Mouse (Mus musculus): ENCODE data around the gene Pam. TPM values are rescaled to one million over a fixed set of nuclear protein-coding genes. Genes with fewer than 3 reads are reported as not detected.
A peak's percentile ranks its signal among the peaks of the same experiment; 100 is the strongest.

The Pam gene
- polyA plus RNA-seq, 1 experiment from 2014 or later: 22.3 TPM

DNA sequence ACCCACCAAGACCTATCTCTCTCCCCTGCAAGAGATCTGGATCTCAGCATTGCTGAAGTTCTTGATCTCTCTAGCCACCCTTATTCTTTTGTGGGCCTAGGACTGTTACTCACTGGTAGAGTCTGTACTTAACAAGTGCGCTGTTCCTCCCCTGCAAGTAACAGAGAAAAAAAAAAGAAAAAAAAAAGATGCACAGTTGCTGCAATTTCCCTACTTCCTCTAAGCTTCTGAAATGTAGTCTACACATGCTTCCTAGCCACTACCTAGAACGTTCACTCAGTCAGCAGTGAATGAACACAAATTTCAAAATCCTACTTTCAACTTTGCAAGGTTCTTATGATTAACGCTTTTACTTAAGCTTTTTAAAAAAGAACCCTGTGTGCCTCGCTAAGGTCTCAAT, 42.7 kb downstream of the Pam start:
- no peak overlapping the region for H3K4me2 ChIP-seq (ENCODE audit: low read length)
- no peaks in the 10 kb centered on the region for H3K9me3 ChIP-seq (ENCODE audit: control insufficient read depth, low read length)
- no peak overlapping the region for H3K9ac ChIP-seq (ENCODE audit: low read depth, low read length)
- no peak overlapping the region for H3K4me3 ChIP-seq (ENCODE audit: low read length)
- 94% methylated on average over 4 of the region's 4 CpGs for WGBS
- no peaks in the 10 kb centered on the region for H3K27me3 ChIP-seq (replicated peaks; ENCODE audit: control insufficient read depth, insufficient read depth, low read length)
- no peaks in the 10 kb centered on the region for H3K36me3 ChIP-seq (ENCODE audit: control insufficient read depth, insufficient read depth, low read length)
- H3K4me1 ChIP-seq (ENCODE audit: control insufficient read depth, insufficient read depth, low read depth, low read length): peaks cover 7% of the 10 kb centered on the region
- no peak for ATAC-seq
- H3K27ac ChIP-seq (ENCODE audit: low read depth, low read length): no peak overlapping the region

- Histone ChIP-seq H3K4me1 (ENCODE audit: control insufficient read depth, insufficient read depth, low read depth, low read length) (peaks cover 10% of the 10 kb centered on the region), H3K4me3 (ENCODE audit: low read length) (no peak overlapping the region), H3K9ac (ENCODE audit: low read depth, low read length) (no peak overlapping the region), H3K4me2 (ENCODE audit: low read length) (no peak overlapping the region), H3K27me3 (replicated peaks; ENCODE audit: control insufficient read depth, insufficient read depth, low read length) (no peaks in the 10 kb centered on the region), H3K9me3 (ENCODE audit: control insufficient read depth, low read length) (no peaks in the 10 kb centered on the region), H3K27ac (ENCODE audit: low read depth, low read length) (no peak overlapping the region), H3K36me3 (ENCODE audit: control insufficient read depth, insufficient read depth, low read length) (no peaks in the 10 kb centered on the region)
- no peak for ATAC-seq
- WGBS: 38% methylated on average over 3 of the region's 3 CpGs
These were observed 44.4 kb downstream of the Pam start for GRCm38 (mm10) chr1:98051039-98051438.

DNA sequence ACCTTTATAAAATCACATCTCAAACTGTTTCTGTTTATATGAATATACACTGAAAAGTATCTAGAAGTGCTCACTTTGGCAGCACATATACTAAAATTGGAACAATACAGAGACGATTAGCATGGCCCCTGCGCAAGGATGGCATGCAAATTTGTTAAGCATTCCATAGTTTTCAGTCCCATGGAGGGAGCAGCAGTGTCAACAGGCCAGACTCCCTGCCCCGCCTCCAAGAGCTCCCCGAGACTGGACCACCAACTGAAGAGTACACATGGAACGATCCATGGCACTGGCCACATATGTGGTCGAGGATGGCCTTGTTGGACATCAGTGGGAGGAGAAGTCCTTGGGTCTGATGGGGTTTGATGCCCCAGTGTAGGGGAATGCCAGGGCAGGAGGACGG, 45.7 kb downstream of the Pam start:
- no peak overlapping the region for H3K4me3 ChIP-seq (ENCODE audit: low read length)
- no peak overlapping the region for H3K4me2 ChIP-seq (ENCODE audit: low read length)
- 82% methylated on average over 7 of the region's 7 CpGs for WGBS
- H3K27ac ChIP-seq (ENCODE audit: low read depth, low read length): no peak overlapping the region
- peaks cover 10% of the 10 kb centered on the region for H3K4me1 ChIP-seq (ENCODE audit: control insufficient read depth, insufficient read depth, low read depth, low read length)
- ATAC-seq: no peak
- H3K36me3 ChIP-seq (ENCODE audit: control insufficient read depth, insufficient read depth, low read length): no peaks in the 10 kb centered on the region
- no peaks in the 10 kb centered on the region for H3K9me3 ChIP-seq (ENCODE audit: control insufficient read depth, low read length)
- no peak overlapping the region for H3K9ac ChIP-seq (ENCODE audit: low read depth, low read length)
- no peaks in the 10 kb centered on the region for H3K27me3 ChIP-seq (replicated peaks; ENCODE audit: control insufficient read depth, insufficient read depth, low read length)

- Histone ChIP-seq H3K9ac (ENCODE audit: low read depth, low read length) (peak overlapping the region; percentile 22; the same call in 1 of the 2 replicates), H3K9me3 (ENCODE audit: control insufficient read depth, low read length) (no peaks in the 10 kb centered on the region), H3K4me2 (ENCODE audit: low read length) (peak overlapping the region; percentile 51), H3K4me1 (ENCODE audit: control insufficient read depth, insufficient read depth, low read depth, low read length) (peaks cover 10% of the 10 kb centered on the region), H3K4me3 (ENCODE audit: low read length) (peak overlapping the region; percentile 16), H3K27ac (ENCODE audit: low read depth, low read length) (peak overlapping the region; percentile 51; the same call in 1 of the 2 replicates), H3K36me3 (ENCODE audit: control insufficient read depth, insufficient read depth, low read length) (no peaks in the 10 kb centered on the region), H3K27me3 (replicated peaks; ENCODE audit: control insufficient read depth, insufficient read depth, low read length) (no peaks in the 10 kb centered on the region)
- ATAC-seq: peak; percentile 37; the same call in 1 of the 2 replicates
- 15% methylated on average over 5 of the region's 5 CpGs for WGBS
These were observed 47.1 kb downstream of the Pam start for GRCm38 (mm10) chr1:98048218-98048801.

- Histone ChIP-seq H3K27me3 (replicated peaks; ENCODE audit: control insufficient read depth, insufficient read depth, low read length) (no peaks in the 10 kb centered on the region), H3K27ac (ENCODE audit: low read depth, low read length) (peak overlapping the region; percentile 51; the same call in 1 of the 2 replicates), H3K36me3 (ENCODE audit: control insufficient read depth, insufficient read depth, low read length) (no peaks in the 10 kb centered on the region), H3K4me3 (ENCODE audit: low read length) (peak overlapping the region; percentile 16), H3K4me1 (ENCODE audit: control insufficient read depth, insufficient read depth, low read depth, low read length) (peaks cover 10% of the 10 kb centered on the region), H3K4me2 (ENCODE audit: low read length) (peak overlapping the region; percentile 51), H3K9me3 (ENCODE audit: control insufficient read depth, low read length) (no peaks in the 10 kb centered on the region), H3K9ac (ENCODE audit: low read depth, low read length) (peak overlapping the region; percentile 22; the same call in 1 of the 2 replicates)
- peak; percentile 96 for ATAC-seq
- WGBS: 20% methylated on average over 10 of the region's 10 CpGs
These were observed 47.9 kb downstream of the Pam start for GRCm38 (mm10) chr1:98047284-98048217.

GRCm38 (mm10) chr1:98042425-98042824, 53.0 kb downstream of the Pam start:
- Histone ChIP-seq H3K36me3 (ENCODE audit: control insufficient read depth, insufficient read depth, low read length) (no peaks in the 10 kb centered on the region), H3K9ac (ENCODE audit: low read depth, low read length) (no peak overlapping the region), H3K9me3 (ENCODE audit: control insufficient read depth, low read length) (no peaks in the 10 kb centered on the region), H3K4me2 (ENCODE audit: low read length) (no peak overlapping the region), H3K4me1 (ENCODE audit: control insufficient read depth, insufficient read depth, low read depth, low read length) (no peaks in the 10 kb centered on the region), H3K27ac (ENCODE audit: low read depth, low read length) (no peak overlapping the region), H3K4me3 (ENCODE audit: low read length) (no peak overlapping the region), H3K27me3 (replicated peaks; ENCODE audit: control insufficient read depth, insufficient read depth, low read length) (no peaks in the 10 kb centered on the region)
- no peak for ATAC-seq
- WGBS: 23% methylated on average over 2 of the region's 2 CpGs

DNA sequence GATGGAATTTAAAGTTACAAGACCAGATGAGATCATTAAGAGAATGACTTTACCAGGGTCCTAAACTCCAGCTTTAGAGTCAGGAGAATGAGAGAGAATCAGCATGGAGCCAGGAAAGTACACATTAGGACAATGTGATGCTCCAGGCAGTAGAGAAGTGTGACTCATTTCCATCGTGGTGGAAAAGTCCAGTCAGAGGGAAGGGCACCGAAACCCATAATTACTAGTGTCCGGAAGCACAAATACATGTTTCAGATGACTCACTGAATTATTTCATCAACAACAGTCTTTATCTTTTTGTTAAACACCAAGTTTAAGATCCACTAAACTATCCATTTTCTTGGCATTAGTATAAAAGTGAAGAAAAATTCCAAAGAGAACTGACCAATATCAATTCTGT, 57.2 kb downstream of the Pam start:
- Histone ChIP-seq H3K4me2 (ENCODE audit: low read length) (no peak overlapping the region), H3K4me1 (ENCODE audit: control insufficient read depth, insufficient read depth, low read depth, low read length) (no peaks in the 10 kb centered on the region), H3K27ac (ENCODE audit: low read depth, low read length) (no peak overlapping the region), H3K4me3 (ENCODE audit: low read length) (no peak overlapping the region), H3K36me3 (ENCODE audit: control insufficient read depth, insufficient read depth, low read length) (no peaks in the 10 kb centered on the region), H3K27me3 (replicated peaks; ENCODE audit: control insufficient read depth, insufficient read depth, low read length) (no peaks in the 10 kb centered on the region), H3K9ac (ENCODE audit: low read depth, low read length) (no peak overlapping the region), H3K9me3 (ENCODE audit: control insufficient read depth, low read length) (no peaks in the 10 kb centered on the region)
- WGBS: 77% methylated on average over 3 of the region's 3 CpGs
- no peak for ATAC-seq

DNA sequence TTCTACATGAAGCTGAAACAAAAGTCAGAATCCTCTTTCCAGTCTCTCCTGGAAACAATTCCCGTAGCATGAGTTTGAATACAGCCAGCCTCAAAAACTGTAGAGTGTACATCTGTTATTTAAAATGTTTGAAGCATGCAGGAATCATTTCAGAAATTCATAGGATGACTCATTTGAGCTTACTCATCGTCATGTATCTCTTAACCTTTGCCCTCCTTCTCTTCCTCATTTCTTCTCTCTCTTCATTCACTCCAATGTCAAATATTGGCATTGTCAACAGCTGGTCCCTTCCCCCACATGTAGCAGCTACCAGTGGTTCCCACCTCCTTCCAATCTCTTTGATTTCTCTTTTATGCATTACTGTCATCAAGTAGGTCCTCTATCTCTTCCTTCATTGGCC, 59.7 kb downstream of the Pam start:
- no peaks in the 10 kb centered on the region for H3K36me3 ChIP-seq (ENCODE audit: control insufficient read depth, insufficient read depth, low read length)
- no peak for ATAC-seq
- no peak overlapping the region for H3K27ac ChIP-seq (ENCODE audit: low read depth, low read length)
- no peaks in the 10 kb centered on the region for H3K4me1 ChIP-seq (ENCODE audit: control insufficient read depth, insufficient read depth, low read depth, low read length)
- H3K27me3 ChIP-seq (replicated peaks; ENCODE audit: control insufficient read depth, insufficient read depth, low read length): no peaks in the 10 kb centered on the region
- H3K9me3 ChIP-seq (ENCODE audit: control insufficient read depth, low read length): no peaks in the 10 kb centered on the region
- H3K4me2 ChIP-seq (ENCODE audit: low read length): no peak overlapping the region
- no peak overlapping the region for H3K4me3 ChIP-seq (ENCODE audit: low read length)
- WGBS: 84% methylated on average over 2 of the region's 2 CpGs
- H3K9ac ChIP-seq (ENCODE audit: low read depth, low read length): no peak overlapping the region

DNA sequence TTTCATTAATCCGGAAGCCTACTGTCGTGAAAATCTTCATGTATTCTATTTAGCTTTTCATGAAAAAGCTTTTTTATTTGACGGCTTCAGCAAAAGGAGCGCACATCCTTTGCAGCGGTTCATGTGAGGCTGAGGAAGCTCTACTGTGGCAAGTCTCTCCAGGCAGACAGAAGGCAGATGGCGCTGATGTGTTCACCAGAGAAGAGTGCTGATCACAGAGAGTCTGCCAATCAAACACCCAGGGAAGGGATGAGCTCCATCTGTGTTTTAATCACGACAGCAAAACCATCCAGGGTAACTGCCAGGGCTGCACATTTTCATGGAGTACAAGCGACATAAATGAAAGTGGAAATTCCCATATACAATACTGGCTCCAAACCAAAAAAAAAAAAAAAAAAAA, 63.6 kb downstream of the Pam start:
- H3K36me3 ChIP-seq (ENCODE audit: control insufficient read depth, insufficient read depth, low read length): no peaks in the 10 kb centered on the region
- no peaks in the 10 kb centered on the region for H3K27me3 ChIP-seq (replicated peaks; ENCODE audit: control insufficient read depth, insufficient read depth, low read length)
- H3K9ac ChIP-seq (ENCODE audit: low read depth, low read length): no peak overlapping the region
- no peak overlapping the region for H3K4me3 ChIP-seq (ENCODE audit: low read length)
- ATAC-seq: peak; percentile 86
- no peaks in the 10 kb centered on the region for H3K4me1 ChIP-seq (ENCODE audit: control insufficient read depth, insufficient read depth, low read depth, low read length)
- H3K9me3 ChIP-seq (ENCODE audit: control insufficient read depth, low read length): no peaks in the 10 kb centered on the region
- H3K4me2 ChIP-seq (ENCODE audit: low read length): no peak overlapping the region
- no peak overlapping the region for H3K27ac ChIP-seq (ENCODE audit: low read depth, low read length)
- 64% methylated on average over 8 of the region's 8 CpGs for WGBS

Data from hindbrain, embryonic 16.5 days (tissue).